Mouse (Mus musculus) MEL (cell line): ENCODE measurements around the gene Ip6k3. TPM values are rescaled to one million over a fixed set of nuclear protein-coding genes. Genes with fewer than 3 reads are reported as not detected.

ENCODE experiments used
- DNase-seq: peaks from one replicate; pipeline ENCODE4 v3.0.0; 2011; ENCODE audit warnings: low read depth, low spot score
- H3K27ac ChIP-seq: 2 replicates; pipeline ENCODE4 v1.5.1; 2012; ENCODE audit warnings: low read depth, mild to moderate bottlenecking, control low read depth, low read length, moderate library complexity; ENCODE audit not compliant: control insufficient read depth
- H3K27me3 ChIP-seq, 2 experiments: fragments of 150-350 bp in 1 of 2; sonication (generic) in 1 of 2; 2 replicates each; pipeline ENCODE4 v1.6.1; 2012; ENCODE audit warnings: low read length in 2 of 2, mild to moderate bottlenecking in 2 of 2, improper control_type of control experiment in 1 of 2, moderate library complexity in 1 of 2; ENCODE audit not compliant: insufficient read depth in 2 of 2, control insufficient read depth in 1 of 2
- H3K36me3 ChIP-seq, 2 experiments: 2 replicates each; pipeline ENCODE4 v1.6.1; 2012 to 2014; ENCODE audit warnings: low read length in 2 of 2, improper control_type of control experiment in 1 of 2, inconsistent platforms in 1 of 2, mild to moderate bottlenecking in 1 of 2; ENCODE audit not compliant: insufficient read depth in 2 of 2, control insufficient read depth in 1 of 2
- H3K4me1 ChIP-seq, 2 experiments: fragments of 150-350 bp in 1 of 2; sonication (generic) in 1 of 2; 2 replicates each; pipeline ENCODE4 v1.6.1; 2012; ENCODE audit warnings: low read length in 2 of 2, improper control_type of control experiment in 1 of 2, mild to moderate bottlenecking in 1 of 2; ENCODE audit not compliant: insufficient read depth in 2 of 2, control insufficient read depth in 1 of 2
- H3K4me3 ChIP-seq, 2 experiments: fragments of 150-350 bp in 1 of 2; sonication (generic) in 1 of 2; 2 replicates each; pipeline ENCODE4 v1.5.1; 2012; ENCODE audit warnings: low read depth in 2 of 2, low read length in 2 of 2, mild to moderate bottlenecking in 2 of 2, moderate library complexity in 2 of 2, control low read depth in 1 of 2, improper control_type of control experiment in 1 of 2; ENCODE audit not compliant: control insufficient read depth in 1 of 2, insufficient read depth in 1 of 2
- H3K79me2 ChIP-seq: 2 replicates; pipeline ENCODE4 v1.6.1; 2012; ENCODE audit warnings: mild to moderate bottlenecking, low read length, moderate library complexity; ENCODE audit not compliant: control insufficient read depth, poor library complexity, insufficient read depth
- H3K9ac ChIP-seq: 2 replicates; pipeline ENCODE4 v1.6.1; 2012; ENCODE audit warnings: low read depth, mild to moderate bottlenecking, control low read depth, low read length, moderate library complexity; ENCODE audit not compliant: control insufficient read depth, poor library complexity, severe bottlenecking
- H3K9me3 ChIP-seq: fragments of 150-350 bp; sonication (generic); replicated peaks from 2 replicates; pipeline ENCODE4 v1.6.1; 2012; ENCODE audit warnings: mild to moderate bottlenecking, low read length, improper control_type of control experiment, moderate library complexity; ENCODE audit not compliant: insufficient read depth
- CHD1 ChIP-seq: IDR thresholded peaks from 2 replicates; pipeline ENCODE4 v1.6.1; 2012; ENCODE audit warnings: low read depth, mild to moderate bottlenecking, inconsistent platforms, low read length, improper control_type of control experiment
- CHD2 ChIP-seq: IDR thresholded peaks from 2 replicates; pipeline ENCODE4 v1.6.1; 2011; ENCODE audit warnings: low read length, improper control_type of control experiment
- CTCF ChIP-seq, 3 experiments: IDR thresholded peaks in 2 of 3; conservative IDR thresholded peaks in 1 of 3; 2 replicates each; pipeline ENCODE4 v1.5.1; 2011 to 2012; ENCODE audit warnings: low read length in 3 of 3, low read depth in 2 of 3, mild to moderate bottlenecking in 2 of 3, improper control_type of control experiment in 1 of 3, inconsistent platforms in 1 of 3, mixed read lengths in 1 of 3, moderate library complexity in 1 of 3; ENCODE audit not compliant: control insufficient read depth in 1 of 3, insufficient read depth in 1 of 3, poor library complexity in 1 of 3, severe bottlenecking in 1 of 3
- E2F4 ChIP-seq: IDR thresholded peaks from 2 replicates; pipeline ENCODE4 v1.6.1; 2011; ENCODE audit warnings: low read depth, low read length, improper control_type of control experiment, borderline replicate concordance
- EP300 ChIP-seq, 2 experiments: IDR thresholded peaks; 2 replicates each; pipeline ENCODE4 v1.6.1; 2011; ENCODE audit warnings: improper control_type of control experiment in 2 of 2, low read length in 2 of 2, low read depth in 1 of 2, mild to moderate bottlenecking in 1 of 2
- ETS1 ChIP-seq: IDR thresholded peaks from 2 replicates; pipeline ENCODE4 v1.6.1; 2012; ENCODE audit warnings: low read depth, mild to moderate bottlenecking, inconsistent platforms, low read length, improper control_type of control experiment, moderate library complexity
- GABPA ChIP-seq: IDR thresholded peaks from 2 replicates; pipeline ENCODE4 v1.6.1; 2012; ENCODE audit warnings: low read depth, mild to moderate bottlenecking, inconsistent platforms, low read length, improper control_type of control experiment, moderate library complexity
- GATA1 ChIP-seq: IDR thresholded peaks from 2 replicates; pipeline ENCODE4 v1.6.1; 2011; ENCODE audit warnings: low read depth, low read length, improper control_type of control experiment
- MYB ChIP-seq: IDR thresholded peaks from 2 replicates; pipeline ENCODE4 v1.6.1; 2011; ENCODE audit warnings: mild to moderate bottlenecking, low read depth, low read length, improper control_type of control experiment
- MYC ChIP-seq: IDR thresholded peaks from 2 replicates; pipeline ENCODE4 v1.6.1; 2011; ENCODE audit warnings: low read depth, mild to moderate bottlenecking, low read length, improper control_type of control experiment, moderate library complexity
- NRF1 ChIP-seq: IDR thresholded peaks from 2 replicates; pipeline ENCODE4 v1.6.1; 2014; ENCODE audit warnings: low read depth, mild to moderate bottlenecking, inconsistent platforms, low read length, improper control_type of control experiment, moderate library complexity; ENCODE audit not compliant: poor library complexity, insufficient read depth, severe bottlenecking
- POLR2AphosphoS5 ChIP-seq: IDR thresholded peaks from 2 replicates; pipeline ENCODE4 v1.6.1; 2012; ENCODE audit warnings: low read depth, borderline replicate concordance, mild to moderate bottlenecking, inconsistent platforms, low read length, moderate library complexity, mixed read lengths
- RCOR1 ChIP-seq: IDR thresholded peaks from 2 replicates; pipeline ENCODE4 v1.6.1; 2012; ENCODE audit warnings: low read depth, mild to moderate bottlenecking, inconsistent platforms, low read length, improper control_type of control experiment
- TAL1 ChIP-seq: IDR thresholded peaks from 2 replicates; pipeline ENCODE4 v1.6.1; 2012; ENCODE audit warnings: mild to moderate bottlenecking, inconsistent platforms, low read length, moderate library complexity, mixed read lengths
- TBP ChIP-seq: IDR thresholded peaks from 2 replicates; pipeline ENCODE4 v1.8.0; 2011; ENCODE audit warnings: low read depth, low read length, improper control_type of control experiment
- TCF12 ChIP-seq: IDR thresholded peaks from 2 replicates; pipeline ENCODE4 v1.6.1; 2014; ENCODE audit warnings: low read depth, mild to moderate bottlenecking, inconsistent platforms, low read length, improper control_type of control experiment, moderate library complexity
- UBTF ChIP-seq: IDR thresholded peaks from 2 replicates; pipeline ENCODE4 v1.6.1; 2012; ENCODE audit warnings: low read depth, mild to moderate bottlenecking, inconsistent platforms, low read length, improper control_type of control experiment, moderate library complexity, borderline replicate concordance; ENCODE audit not compliant: insufficient read depth
- ZC3H11A ChIP-seq: IDR thresholded peaks from 2 replicates; pipeline ENCODE4 v1.6.1; 2012; ENCODE audit warnings: low read depth, mild to moderate bottlenecking, inconsistent platforms, low read length, improper control_type of control experiment
- ZMIZ1 ChIP-seq: IDR thresholded peaks from 2 replicates; pipeline ENCODE4 v1.6.1; 2012; ENCODE audit warnings: low read depth, mild to moderate bottlenecking, inconsistent platforms, low read length, improper control_type of control experiment, moderate library complexity
- ZNF384 ChIP-seq: IDR thresholded peaks from 2 replicates; pipeline ENCODE4 v1.6.1; 2012; ENCODE audit warnings: low read depth, mild to moderate bottlenecking, inconsistent platforms, low read length, improper control_type of control experiment
- polyA plus RNA-seq, 2 experiments: library from polyadenylated mRNA; stranded (reverse) in 1 of 2; unstranded in 1 of 2; fragments of >175 nt in 1 of 2; fragments of >200 nt in 1 of 2; gene quantifications; 2 replicates each; pipeline versions ENCODE4 v1.2.1 to v1.2.4; 2012; ENCODE audit warnings: low replicate concordance in 2 of 2, low read depth in 1 of 2; ENCODE audit not compliant: insufficient read length in 2 of 2, insufficient read depth in 1 of 2, missing spikeins in 1 of 2
- total RNA-seq: library from RNA; depleted of rRNA; stranded (reverse); fragments of 300-350 nt; gene quantifications from 2 replicates; pipeline ENCODE4 v1.2.3, GENCODE M21; 2012

Ip6k3 gene
- total and polyA plus RNA-seq, 3 experiments = not detected

DNA sequence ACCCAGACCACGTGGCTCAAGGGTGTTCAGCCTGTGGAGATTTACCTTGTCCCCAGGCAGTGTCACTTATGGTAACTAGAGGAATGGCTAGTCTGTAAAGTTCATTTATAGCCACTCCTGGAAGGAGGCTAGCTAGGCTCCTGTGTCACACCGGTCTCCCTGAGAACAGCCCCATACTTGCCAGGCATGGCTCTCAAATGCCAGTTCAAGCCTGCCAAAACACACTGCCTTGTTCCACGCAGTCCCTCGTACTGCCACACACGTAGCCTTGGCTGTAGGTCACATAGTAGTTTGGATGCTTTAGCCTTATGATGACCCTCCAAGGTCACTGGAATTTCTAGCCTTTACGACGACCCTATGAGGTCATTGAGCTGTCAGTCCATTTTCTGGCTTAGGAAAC is 8.4 kb downstream of the Ip6k3 start:
- H3K4me1 ChIP-seq = peaks cover 0 to under 1% of the 10 kb centered on the region in 2 experiments; a peak in 1 of 4 replicates
- no peak for DNase-seq
- no peaks in the 10 kb centered on the region for H3K79me2 ChIP-seq
- no peaks in the 10 kb centered on the region for H3K9me3 ChIP-seq
- H3K27me3 ChIP-seq = no peaks in the 10 kb centered on the region
- no peak overlapping the region for H3K27ac ChIP-seq
- TF ChIP-seq ZC3H11A = no peak
- TF ChIP-seq GATA1 = no peak
- no peaks in the 10 kb centered on the region for H3K36me3 ChIP-seq
- no peak overlapping the region for H3K4me3 ChIP-seq
- H3K9ac ChIP-seq = no peak overlapping the region

DNA sequence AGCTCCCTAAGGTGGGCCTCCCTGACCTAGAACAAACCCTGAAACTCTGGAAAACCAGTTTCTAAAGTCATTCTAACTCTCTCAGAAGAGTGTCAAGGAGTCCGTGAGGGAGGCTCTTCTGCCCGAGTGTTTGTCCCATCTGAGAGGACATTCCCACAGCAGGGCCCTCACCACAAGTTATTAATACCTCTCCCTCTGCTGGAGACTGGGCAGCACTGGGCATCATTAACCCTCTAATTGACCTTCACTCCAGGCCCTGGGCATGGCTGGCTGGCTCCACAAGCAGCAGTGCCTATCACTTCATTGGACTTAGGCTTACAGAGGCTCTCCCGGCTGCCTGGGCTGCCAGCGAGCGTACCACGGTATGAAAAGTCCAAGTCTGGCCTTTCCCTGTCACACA is 9.2 kb downstream of the Ip6k3 start:
- no peak overlapping the region for H3K27ac ChIP-seq
- DNase-seq = no peak
- H3K4me3 ChIP-seq = no peak overlapping the region
- no peaks in the 10 kb centered on the region for H3K27me3 ChIP-seq
- H3K9ac ChIP-seq = no peak overlapping the region
- H3K36me3 ChIP-seq = peaks cover 0 to 6% of the 10 kb centered on the region in 2 experiments; a peak in 2 of 4 replicates
- no peak for TF ChIP-seq ZC3H11A
- no peak for TF ChIP-seq CTCF (IDR thresholded peaks at IDR 0.05 in 2 of 3, conservative IDR thresholded peaks at IDR 0.05 in 1 of 3; ENCODE audit: control insufficient read depth in 1 of 3, insufficient read depth in 1 of 3, low read depth in 2 of 3, low read length in 3 of 3, poor library complexity in 1 of 3, severe bottlenecking in 1 of 3)
- no peak for TF ChIP-seq TBP
- no peak for TF ChIP-seq MYC
- no peak for TF ChIP-seq CHD2
- no peak for TF ChIP-seq ZMIZ1
- no peak for TF ChIP-seq GATA1
- TF ChIP-seq TAL1 = no peak
- no peak for TF ChIP-seq UBTF
- no peak for TF ChIP-seq TCF12
- TF ChIP-seq MYB = no peak
- TF ChIP-seq ZNF384 = no peak
- no peak for TF ChIP-seq CHD1
- TF ChIP-seq RCOR1 = no peak
- no peak for TF ChIP-seq ETS1
- no peak for TF ChIP-seq EP300 (IDR thresholded peaks at IDR 0.05; ENCODE audit: low read depth in 1 of 2, low read length in 2 of 2)
- no peak for TF ChIP-seq POLR2AphosphoS5
- no peak for TF ChIP-seq GABPA
- no peak for TF ChIP-seq NRF1
- TF ChIP-seq E2F4 = no peak
- TF ChIP-seq, all 39 proteins: peak for 0
- Histone ChIP-seq H3K9me3 (no peaks in the 10 kb centered on the region), H3K4me1 (peaks cover 5 to 8% of the 10 kb centered on the region in 2 experiments; a peak in 3 of 4 replicates), H3K79me2 (no peaks in the 10 kb centered on the region)
